Mouse (Mus musculus) left cerebral cortex, postnatal 25 days (tissue): ENCODE measurements at regions not wholly inside any gene's neighbourhood (a gene's known extent, or its start where the extent isn't known, plus 50 kb on each side); places are given as distances from the start of the nearest gene placed in this dataset.

ENCODE experiments used
- DNase-seq, 2 experiments: peaks; one replicate each; pipeline ENCODE4 v3.0.0; 2022; ENCODE audit warnings: low spot score in 2 of 2, mixed read lengths in 1 of 2
- intact Hi-C: fragments of 180-260 bp; cut with DNase I; formaldehyde crosslinking; loops from one replicate; pipeline ENCODE4 v1.15.1; 2025

DNA sequence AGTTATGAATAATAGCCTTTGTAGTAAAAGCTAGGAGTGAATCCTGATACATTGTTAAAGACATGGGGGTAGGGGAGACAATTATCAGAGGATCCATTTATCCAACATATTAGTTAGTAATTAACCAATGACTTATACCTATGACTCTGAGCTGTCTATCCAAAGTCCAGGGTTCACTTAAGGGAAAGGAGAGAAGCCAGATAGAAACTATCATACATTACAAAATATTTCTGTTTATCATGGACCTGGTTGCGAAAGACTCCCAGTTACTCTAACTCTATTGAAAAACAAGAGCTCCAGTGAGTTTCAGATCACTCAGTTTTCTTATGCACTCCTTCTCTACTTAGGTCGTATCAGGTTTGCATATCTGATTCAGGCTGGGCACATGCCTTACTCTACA lies 749.3 kb downstream of the H2al1n start:
- intact Hi-C loops, result no loop called here
- DNase-seq, result no peak

DNA sequence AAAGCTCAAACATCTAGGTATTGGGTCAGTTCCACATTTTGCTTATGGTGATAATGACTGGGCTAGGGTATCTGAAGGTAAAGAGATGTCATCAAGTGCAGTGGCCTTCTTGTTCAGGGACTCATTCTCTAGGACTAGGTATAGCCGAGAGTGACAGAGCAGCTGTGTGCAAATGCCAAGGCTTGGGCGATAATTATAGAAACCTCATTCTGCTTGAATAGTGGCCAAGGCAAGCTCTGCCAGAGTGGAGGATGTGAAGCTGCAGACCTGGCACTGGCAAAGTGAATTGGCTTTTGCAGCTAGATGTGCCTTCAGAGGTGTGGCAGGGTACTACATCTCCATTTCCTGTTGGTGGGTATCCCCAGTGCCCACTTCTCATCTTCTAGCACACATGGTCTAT lies 796.1 kb downstream of the H2al1n start:
- intact Hi-C loops, result no loop called here
- peak; percentile 16 to 67 for DNase-seq
